Mouse (Mus musculus) limb, embryonic 10.5 days (tissue): ENCODE measurements around the gene Map2k7. TPM values are rescaled to one million over a fixed set of nuclear protein-coding genes. Genes with fewer than 3 reads are reported as not detected.

ENCODE experiments used
- DNase-seq: peaks from one replicate; pipeline ENCODE4 v3.0.0-alpha.2; 2017; ENCODE audit warnings: low spot score
- H3K27ac ChIP-seq: fragments of 300-500 bp; sonication (generic); 2 replicates; pipeline ENCODE4 v1.5.1; 2016; ENCODE audit warnings: mild to moderate bottlenecking
- H3K27me3 ChIP-seq: fragments of 300-500 bp; sonication (generic); 2 replicates; pipeline ENCODE4 v1.6.1; 2016; ENCODE audit warnings: low read depth, mild to moderate bottlenecking; ENCODE audit not compliant: poor library complexity, severe bottlenecking
- H3K36me3 ChIP-seq: fragments of 300-500 bp; sonication (generic); 2 replicates; pipeline ENCODE4 v1.6.1; 2016; ENCODE audit warnings: mild to moderate bottlenecking, moderate library complexity
- H3K4me1 ChIP-seq: fragments of 300-500 bp; sonication (generic); 2 replicates; pipeline ENCODE4 v1.6.1; 2016
- H3K4me3 ChIP-seq: fragments of 300-500 bp; sonication (generic); 2 replicates; pipeline ENCODE4 v1.5.1; 2016; ENCODE audit warnings: mild to moderate bottlenecking, moderate library complexity
- H3K9me3 ChIP-seq: fragments of 300-500 bp; sonication (generic); replicated peaks from 2 replicates; pipeline ENCODE4 v1.6.1; 2016; ENCODE audit warnings: mild to moderate bottlenecking
- WGBS: fragments of 180-500 bp; shearing (Covaris S2); methylation state at CpG from one replicate; pipeline ENCODE4 v1.1.7; 2016; 5-methylcytosine and 5-hydroxymethylcytosine counted together
- polyA plus RNA-seq: library from polyadenylated mRNA; unstranded; fragments of >200 nt; fragmentation: Nextera tagmentation; extraction: Ambion mirVana; gene quantifications from 2 replicates; pipeline ENCODE4 v1.2.1, GENCODE M21; 2016

The Map2k7 gene
- polyA plus RNA-seq, 1 experiment from 2014 or later, result 34.2 TPM

DNA sequence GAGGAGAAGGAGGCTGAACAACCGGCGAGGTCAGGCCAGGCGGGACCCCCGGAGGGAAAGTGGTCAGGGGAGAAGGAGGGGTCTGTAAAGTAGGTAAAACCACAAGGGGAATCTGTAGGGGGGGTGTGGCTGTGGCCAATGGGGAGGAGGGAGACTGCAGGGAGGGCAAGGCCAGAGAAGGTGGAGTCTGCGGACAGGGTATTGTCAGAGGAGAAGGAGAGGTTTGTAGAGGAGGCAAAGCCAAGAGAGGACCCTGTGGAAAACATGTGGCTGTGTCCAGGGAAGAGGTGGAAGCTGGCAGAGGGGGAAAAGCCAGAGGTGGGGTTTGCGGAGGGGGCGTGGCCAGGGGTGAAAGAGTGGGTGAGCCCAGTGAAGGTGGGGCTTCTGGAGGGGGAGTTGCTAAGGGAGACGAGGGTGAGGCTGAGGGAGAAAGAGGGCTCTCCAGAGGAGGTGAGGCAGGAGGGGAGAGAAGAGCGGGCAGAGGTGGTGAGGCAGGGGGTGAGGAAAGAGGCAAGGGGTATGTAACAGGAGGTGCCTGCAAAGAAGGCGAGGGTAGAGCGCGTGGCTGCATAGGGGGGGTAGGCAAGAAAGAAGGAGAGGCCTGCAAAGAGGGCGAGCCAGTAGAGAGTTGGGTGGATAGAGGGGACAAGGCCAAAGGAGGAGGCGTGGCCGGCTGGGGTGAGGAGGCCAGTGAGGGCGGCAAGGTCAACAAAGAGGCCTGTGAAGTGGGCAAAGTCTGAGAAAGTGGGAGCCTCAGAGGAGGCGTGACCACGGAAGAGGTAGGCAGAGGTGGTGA is 25.1 kb upstream of the Map2k7 start:
- 3% methylated on average over 18 of the region's 18 CpGs for WGBS
- H3K36me3 ChIP-seq, result no peaks in the 10 kb centered on the region
- peak overlapping the region; percentile 70 for H3K27ac ChIP-seq
- no peaks in the 10 kb centered on the region for H3K9me3 ChIP-seq
- H3K4me1 ChIP-seq, result peaks cover 40% of the 10 kb centered on the region
- peak overlapping the region; percentile 54 for H3K4me3 ChIP-seq
- H3K27me3 ChIP-seq, result peaks cover 95% of the 10 kb centered on the region
- peak; percentile 70 for DNase-seq

DNA sequence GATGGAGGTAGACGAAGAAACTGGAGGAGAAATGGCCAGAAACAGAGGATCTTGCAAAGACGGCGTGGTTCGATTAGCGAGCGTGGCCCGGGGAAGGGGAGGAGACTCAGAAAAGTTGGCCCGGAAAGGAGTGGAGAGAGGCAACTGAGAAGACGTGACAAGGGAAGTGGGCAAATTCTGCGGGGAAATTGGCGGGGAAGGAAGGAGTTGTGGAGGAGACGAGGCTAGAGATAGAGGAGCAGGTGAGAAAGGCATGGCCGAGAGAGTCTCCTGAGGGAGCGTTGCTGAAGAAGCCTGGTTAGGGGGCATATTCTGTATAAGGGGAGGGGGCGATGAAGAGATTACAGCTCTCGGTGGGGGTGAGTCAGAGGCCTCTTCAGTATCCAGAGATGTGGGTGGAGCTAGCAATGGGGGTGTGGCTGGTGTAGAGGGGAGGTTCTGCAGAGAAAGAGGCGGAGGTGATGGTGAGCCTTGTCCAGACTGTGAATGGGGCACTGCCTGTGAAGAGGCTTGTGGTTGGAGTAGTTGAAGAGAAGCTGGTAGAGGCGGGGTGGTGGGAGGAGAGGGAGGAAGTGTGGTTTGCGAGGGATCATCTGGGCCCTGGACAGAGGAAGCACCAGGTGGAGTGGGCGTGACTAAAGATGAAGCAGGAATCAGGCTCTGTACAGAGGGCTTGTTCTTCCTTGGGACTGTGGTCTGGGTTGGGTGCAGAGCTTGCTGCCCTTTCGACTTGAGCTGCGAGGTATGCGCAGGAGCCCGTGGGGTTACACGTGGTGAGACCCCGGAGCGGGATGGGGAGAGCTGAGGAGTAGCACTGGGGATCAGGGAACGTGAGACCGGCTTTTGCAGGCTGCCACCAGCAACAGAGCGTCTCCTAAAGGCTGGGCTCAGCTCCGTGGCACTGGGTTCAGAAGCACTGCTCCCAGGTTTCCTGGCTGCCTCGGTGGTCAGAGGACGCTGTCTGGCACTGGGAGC is 24.2 kb upstream of the Map2k7 start:
- no peaks in the 10 kb centered on the region for H3K9me3 ChIP-seq
- peak overlapping the region; percentile 54 for H3K4me3 ChIP-seq
- DNase-seq, result peak; percentile 50
- 6% methylated on average over 33 of the region's 33 CpGs for WGBS
- peak overlapping the region; percentile 70 for H3K27ac ChIP-seq
- H3K4me1 ChIP-seq, result peaks cover 40% of the 10 kb centered on the region
- H3K27me3 ChIP-seq, result peaks cover 97% of the 10 kb centered on the region
- H3K36me3 ChIP-seq, result no peaks in the 10 kb centered on the region

DNA sequence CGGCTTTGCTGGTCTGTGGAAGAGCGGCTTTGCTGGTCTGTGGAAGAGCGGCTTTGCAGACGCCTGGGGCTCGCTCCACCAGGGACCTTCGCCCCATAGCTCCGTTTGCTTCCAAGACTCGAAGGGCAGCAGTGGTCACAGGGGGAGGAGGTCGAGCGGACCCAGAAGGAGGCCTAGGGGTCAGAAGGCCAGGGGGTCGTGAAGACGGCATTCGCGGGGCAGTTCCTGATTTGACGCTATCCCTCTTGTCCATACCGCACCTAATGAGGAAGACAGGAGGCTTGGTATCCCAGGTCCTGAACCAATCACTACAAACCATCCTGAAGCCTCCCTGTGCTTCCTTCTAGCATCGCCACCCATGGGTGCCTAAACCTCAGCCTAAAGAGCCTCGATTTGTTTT is 22.2 kb upstream of the Map2k7 start:
- Histone ChIP-seq H3K4me3 (peak overlapping the region; percentile 63), H3K27me3 (peaks cover 80% of the 10 kb centered on the region), H3K4me1 (peaks cover 40% of the 10 kb centered on the region), H3K9me3 (no peaks in the 10 kb centered on the region), H3K36me3 (no peaks in the 10 kb centered on the region), H3K27ac (peak overlapping the region; percentile 71; the same call in 1 of the 2 replicates)
- DNase-seq, result no peak
- 10% methylated on average over 18 of the region's 18 CpGs for WGBS

DNA sequence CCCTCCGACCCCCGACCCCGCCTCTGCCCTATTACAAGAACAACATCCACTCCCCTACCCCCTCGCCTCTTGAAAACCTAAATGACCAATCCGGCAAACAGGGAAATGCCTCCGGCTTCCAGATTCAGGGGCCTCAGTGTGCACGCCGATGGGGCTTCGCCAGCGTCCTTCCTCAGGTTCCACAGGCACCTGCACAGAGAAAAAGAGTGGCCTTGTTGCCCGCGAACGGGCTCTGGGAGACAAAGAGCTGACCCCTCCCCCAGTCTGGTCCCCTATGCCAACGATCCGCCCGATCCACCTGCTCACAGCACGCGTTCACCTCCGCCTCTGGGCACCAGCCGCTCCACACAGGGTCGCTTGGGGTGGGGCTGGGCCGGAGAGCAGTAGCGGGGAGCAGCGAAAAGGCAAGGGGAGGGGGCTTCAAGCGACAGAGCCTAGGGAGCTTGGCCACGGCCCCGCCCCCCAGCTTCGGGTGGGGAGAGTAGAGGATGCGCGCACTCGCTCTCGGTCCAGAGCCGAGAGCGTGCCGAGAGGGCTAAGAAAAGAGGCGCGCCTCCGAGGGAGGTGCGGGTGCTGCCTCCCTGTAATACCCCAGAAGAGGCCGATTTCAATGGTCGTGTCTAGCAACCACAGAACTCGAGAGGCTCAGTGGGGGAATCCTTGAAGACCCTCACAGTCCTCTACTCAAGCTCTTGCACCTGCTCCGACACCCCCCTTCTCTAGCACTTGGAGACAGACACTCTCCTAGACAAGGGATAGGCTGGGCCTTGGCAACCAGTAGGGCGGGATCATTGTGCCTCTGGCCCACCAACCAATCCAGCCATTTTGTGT is 21.5 kb upstream of the Map2k7 start, which contains the start of gene Prr36:
Gene Prr36 (minus strand): TSS at position 669 of the 831 bp plus-strand sequence.
- no peaks in the 10 kb centered on the region for H3K36me3 ChIP-seq
- WGBS, result 3% methylated on average over 44 of the region's 44 CpGs
- peak within 1 kb of the TSS; percentile 71 for H3K27ac ChIP-seq
- no peaks in the 10 kb centered on the region for H3K9me3 ChIP-seq
- H3K4me1 ChIP-seq, result peaks cover 40% of the 10 kb centered on the region
- H3K4me3 ChIP-seq, result peak within 1 kb of the TSS; percentile 63
- peak; percentile 68 for DNase-seq
- peaks cover 75% of the 10 kb centered on the region for H3K27me3 ChIP-seq

DNA sequence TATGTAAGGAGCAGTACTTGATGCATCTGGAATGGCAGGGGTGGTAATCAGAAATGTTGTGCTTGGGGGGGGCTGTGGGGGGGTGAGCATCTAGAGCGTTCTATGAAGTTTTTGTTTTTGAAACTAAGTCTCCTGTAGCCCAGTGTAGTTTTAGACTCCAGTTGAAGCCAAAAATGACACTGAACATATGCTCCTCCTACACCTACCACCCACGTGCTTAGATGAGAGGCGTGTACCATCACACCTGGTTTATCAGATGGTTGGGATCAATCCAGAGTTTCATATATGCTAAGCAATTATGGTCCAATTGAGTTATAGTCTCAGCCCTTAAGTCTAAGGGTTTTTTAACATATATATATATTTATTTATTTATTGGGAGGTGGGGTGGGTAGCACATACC is 18.9 kb upstream of the Map2k7 start:
- WGBS, result 89% methylated on average over 3 of the region's 3 CpGs

DNA sequence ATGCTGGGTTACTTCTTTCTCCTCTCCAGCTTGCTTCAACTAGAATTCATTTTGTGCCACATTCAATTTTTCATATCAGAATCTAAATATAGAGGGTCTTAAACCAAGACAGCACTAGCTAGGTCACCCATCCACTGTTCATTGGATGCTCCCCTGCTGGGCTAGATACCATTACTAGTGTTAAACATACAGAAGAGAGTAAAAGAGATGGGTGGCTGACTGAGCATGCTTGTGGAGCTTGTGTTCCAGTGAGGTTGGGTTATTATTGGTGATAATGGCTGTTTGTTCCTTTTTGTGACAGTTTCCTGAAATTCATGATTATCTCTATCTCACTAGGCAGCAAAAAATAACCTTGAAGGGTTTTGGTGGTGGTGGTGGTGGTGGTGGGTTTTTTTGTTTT is 16.5 kb upstream of the Map2k7 start:
- Histone ChIP-seq H3K4me1 (peaks cover 11% of the 10 kb centered on the region), H3K36me3 (no peaks in the 10 kb centered on the region), H3K4me3 (no peak overlapping the region), H3K27me3 (peaks cover 59% of the 10 kb centered on the region), H3K27ac (no peak overlapping the region), H3K9me3 (no peaks in the 10 kb centered on the region)
- no peak for DNase-seq

More for the DNA sequence above, 18.9 kb upstream of the Map2k7 start:
- H3K4me3 ChIP-seq, result no peak overlapping the region
- no peak for DNase-seq
- H3K27ac ChIP-seq, result no peak overlapping the region
- H3K36me3 ChIP-seq, result no peaks in the 10 kb centered on the region
- no peaks in the 10 kb centered on the region for H3K9me3 ChIP-seq
- H3K27me3 ChIP-seq, result peaks cover 59% of the 10 kb centered on the region
- H3K4me1 ChIP-seq, result peaks cover 19% of the 10 kb centered on the region

DNA sequence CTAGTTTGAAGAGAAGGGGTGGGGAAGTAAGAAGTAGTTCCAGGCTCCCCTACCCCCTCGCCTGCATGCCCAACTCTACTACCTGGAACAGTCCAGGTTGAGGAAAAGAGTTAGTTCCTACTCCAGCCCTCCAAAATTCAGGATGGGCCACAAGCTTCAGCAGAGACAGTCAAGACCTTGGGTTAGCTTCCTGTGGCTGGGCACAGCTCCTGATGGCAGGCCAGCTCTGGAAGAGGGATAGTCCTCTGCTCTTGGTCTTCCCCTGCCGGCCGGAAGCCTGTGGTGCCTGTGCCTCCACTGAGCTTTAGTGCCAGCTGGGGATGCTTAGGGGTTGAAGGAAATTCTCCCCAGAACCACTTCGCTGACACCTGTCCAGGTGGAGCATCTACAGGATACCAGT is 12.2 kb upstream of the Map2k7 start:
- H3K4me1 ChIP-seq, result peaks cover 8% of the 10 kb centered on the region
- no peaks in the 10 kb centered on the region for H3K36me3 ChIP-seq
- peak overlapping the region; percentile 16; the same call in 1 of the 2 replicates for H3K27ac ChIP-seq
- 20% methylated on average over 4 of the region's 4 CpGs for WGBS
- no peak for DNase-seq
- H3K4me3 ChIP-seq, result peak overlapping the region; percentile 41
- H3K9me3 ChIP-seq, result no peaks in the 10 kb centered on the region
- H3K27me3 ChIP-seq, result peaks cover 56% of the 10 kb centered on the region

DNA sequence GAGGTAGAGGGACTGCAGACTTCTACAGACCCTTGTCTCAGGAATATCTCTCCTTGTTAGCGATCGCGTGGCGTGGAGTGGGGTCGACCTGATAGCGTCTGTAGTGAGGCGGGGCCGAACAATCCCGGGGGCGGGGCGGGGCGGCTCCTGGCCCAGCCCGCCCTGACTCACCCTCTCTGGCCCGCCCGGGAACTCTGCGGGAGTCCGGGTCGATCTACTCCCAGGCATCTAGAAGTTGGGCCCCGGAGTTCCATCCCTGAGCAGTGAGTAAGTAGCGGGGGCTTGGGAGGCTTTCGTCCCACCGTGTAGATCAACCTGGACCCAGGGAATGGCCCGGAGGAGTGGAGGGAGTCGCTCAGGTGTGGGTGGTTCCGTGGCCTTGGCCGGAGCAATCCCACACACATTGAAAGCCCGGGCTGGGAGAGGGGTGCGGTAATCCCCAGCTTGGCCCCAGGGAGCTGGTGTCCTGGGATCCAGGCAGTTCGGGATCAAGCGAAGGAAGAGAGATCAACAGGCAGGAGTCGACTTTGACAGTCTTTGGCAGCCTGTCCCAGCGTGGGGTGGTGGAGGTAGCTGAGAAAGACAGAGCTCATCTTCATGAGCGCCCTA is 11.7 kb upstream of the Map2k7 start, which contains the start of gene Lrrc8e:
Gene Lrrc8e (plus strand): TSS at position 89 of the 609 bp plus-strand sequence.
- Histone ChIP-seq H3K27ac (peak within 1 kb of the TSS; percentile 16; the same call in 1 of the 2 replicates), H3K9me3 (no peaks in the 10 kb centered on the region), H3K27me3 (peaks cover 56% of the 10 kb centered on the region), H3K4me3 (peak within 1 kb of the TSS; percentile 41), H3K4me1 (peaks cover 8% of the 10 kb centered on the region), H3K36me3 (no peaks in the 10 kb centered on the region)
- whole genome bisulfite sequencing, result 3% methylated on average over 33 of the region's 33 CpGs
- no peak for DNase-seq

DNA sequence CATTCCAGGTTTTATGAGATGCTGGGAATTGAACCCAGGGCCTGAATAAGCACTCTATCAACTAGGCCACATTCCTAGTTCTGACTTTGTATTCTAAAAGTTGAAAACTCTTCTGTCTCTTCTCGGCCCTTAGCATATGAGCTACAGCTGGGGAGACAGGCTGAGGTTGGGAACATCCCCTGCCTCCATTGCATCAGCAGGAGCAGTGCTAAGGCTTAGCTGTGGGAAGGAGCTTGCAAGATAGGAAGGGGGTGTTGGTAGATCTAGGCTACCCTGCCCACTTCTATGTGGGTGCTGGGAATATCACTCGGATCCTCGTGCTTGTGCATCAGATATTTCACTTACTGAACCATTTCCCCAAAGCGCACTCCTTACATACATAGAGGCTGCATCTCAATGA is 10.6 kb upstream of the Map2k7 start:
- Histone ChIP-seq H3K4me3 (no peak overlapping the region), H3K36me3 (no peaks in the 10 kb centered on the region), H3K4me1 (peaks cover 8% of the 10 kb centered on the region), H3K27me3 (peaks cover 56% of the 10 kb centered on the region), H3K27ac (no peak overlapping the region), H3K9me3 (no peaks in the 10 kb centered on the region)
- WGBS, result 93% methylated on average over 4 of the region's 4 CpGs
- no peak for DNase-seq

DNA sequence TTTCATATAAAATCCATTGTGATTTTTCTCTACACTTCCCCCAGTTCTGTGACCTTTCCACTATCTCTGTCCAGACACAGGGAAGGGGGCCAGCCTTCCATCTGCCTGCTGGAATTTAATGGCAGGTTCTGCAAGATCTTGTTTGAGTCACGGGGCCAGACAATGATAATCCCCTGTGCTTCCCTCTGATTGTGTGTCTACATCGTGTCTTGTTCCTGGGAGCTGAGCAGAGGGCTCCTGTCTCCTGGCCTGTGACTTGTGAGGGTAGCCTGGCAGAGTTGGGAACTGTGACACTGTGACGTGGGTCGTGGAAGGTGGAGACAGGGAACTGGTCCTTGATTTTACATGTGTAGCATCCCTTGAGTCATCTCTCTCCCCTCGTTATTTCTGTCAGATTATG is 8.8 kb upstream of the Map2k7 start:
- DNase-seq, result no peak
- WGBS, result 68% methylated on average over 5 of the region's 5 CpGs
- Histone ChIP-seq H3K4me1 (peaks cover 8% of the 10 kb centered on the region), H3K4me3 (no peak overlapping the region), H3K27me3 (peaks cover 45% of the 10 kb centered on the region), H3K9me3 (no peaks in the 10 kb centered on the region), H3K27ac (no peak overlapping the region), H3K36me3 (no peaks in the 10 kb centered on the region)

DNA sequence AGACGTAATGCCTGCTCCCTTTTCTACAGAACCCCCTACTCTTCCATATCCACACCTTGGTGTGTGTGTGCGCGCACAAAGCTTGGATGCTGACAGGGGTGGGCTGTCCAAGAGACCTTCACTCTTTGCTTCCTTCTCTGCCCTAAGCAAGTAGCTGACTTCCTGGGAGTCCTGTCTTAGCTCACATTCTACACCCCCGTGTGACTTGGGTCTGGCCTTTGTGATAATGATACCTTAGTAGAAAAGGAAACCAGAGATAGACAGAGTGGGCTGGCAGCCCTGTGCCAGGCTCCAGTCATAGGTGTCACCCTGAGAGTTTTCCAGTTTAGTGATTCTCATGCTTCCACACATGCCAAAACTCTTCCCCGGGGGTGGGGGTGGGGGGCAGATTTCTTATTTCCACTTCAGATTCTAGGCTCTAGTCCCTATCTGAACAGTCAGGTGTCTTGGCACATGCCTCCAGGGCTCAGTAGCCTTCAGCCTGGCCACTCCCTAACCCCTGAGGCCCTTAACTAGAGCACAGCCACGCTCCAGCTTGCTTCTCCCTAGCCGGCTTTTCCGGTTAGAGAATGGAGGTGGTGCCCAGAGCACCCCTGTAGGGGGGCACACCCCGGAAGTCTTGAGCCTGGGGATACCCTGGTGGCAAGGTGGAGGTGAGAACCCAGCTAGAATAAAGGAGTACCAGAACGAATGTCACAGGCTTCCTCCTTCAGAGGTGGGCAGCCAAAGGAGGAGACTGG is 7.8 kb upstream of the Map2k7 start:
- no peak overlapping the region for H3K4me3 ChIP-seq
- 56% methylated on average over 10 of the region's 10 CpGs for WGBS
- DNase-seq, result no peak
- no peak overlapping the region for H3K27ac ChIP-seq
- no peaks in the 10 kb centered on the region for H3K9me3 ChIP-seq
- H3K27me3 ChIP-seq, result peaks cover 39% of the 10 kb centered on the region
- no peaks in the 10 kb centered on the region for H3K36me3 ChIP-seq
- H3K4me1 ChIP-seq, result peaks cover 8% of the 10 kb centered on the region
